Mouse (Mus musculus) cortical plate, adult 2 months (tissue): ENCODE results near the gene Ddx41.
"Not testable (repeated sequence)": the region's sequence is repeated elsewhere in the genome, so short reads cannot be mapped to it uniquely, and the experiment has no call there.

Source experiments
- CTCF ChIP-seq: fragments of 200-500 bp; IDR thresholded peaks from 2 replicates; pipeline ENCODE4 v1.5.1; 2011; ENCODE audit warnings: mild to moderate bottlenecking, control low read depth, low read length; ENCODE audit not compliant: insufficient read depth; ENCODE audit errors: extremely low read depth
- POLR2A ChIP-seq: fragments of 200-500 bp; IDR thresholded peaks from 2 replicates; pipeline ENCODE4 v1.6.1; 2011; ENCODE audit warnings: mild to moderate bottlenecking, low read length, control low read depth; ENCODE audit not compliant: insufficient read depth; ENCODE audit errors: extremely low read depth

DNA sequence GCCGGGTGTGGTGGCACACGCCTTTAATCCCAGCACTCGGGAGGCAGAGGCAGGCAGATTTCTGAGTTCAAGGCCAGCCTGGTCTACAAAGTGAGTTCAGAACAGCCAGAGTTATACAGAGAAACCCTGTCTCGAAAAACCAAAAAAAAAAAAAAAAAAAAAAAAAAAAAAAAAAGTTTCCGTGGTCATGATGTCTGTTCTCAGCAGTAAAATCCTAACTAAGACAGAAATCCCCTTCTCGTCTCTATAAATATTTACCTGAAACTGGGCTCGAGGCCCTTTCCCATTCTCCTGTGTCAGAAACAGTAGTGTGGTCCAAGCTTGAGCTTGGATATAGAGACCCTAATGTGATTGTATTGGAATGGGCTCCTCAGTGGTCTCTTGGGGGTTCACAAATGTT is 40.4 kb upstream of the Ddx41 start:
- TF ChIP-seq CTCF, POLR2A: not testable (repeated sequence)
